Mouse (Mus musculus) spleen, adult 12 weeks (tissue): ENCODE measurements at regions not wholly inside any gene's neighbourhood (a gene's known extent, or its start where the extent isn't known, plus 50 kb on each side); places are given as distances from the start of the nearest gene placed in this dataset.

ENCODE experiments used
- DNase-seq: peaks from one replicate; pipeline ENCODE4 v3.0.0; 2022; ENCODE audit warnings: low spot score

- DNase-seq, result no peak
Measured at GRCm38 (mm10) chr10:68378212-68378611, 99.7 kb upstream of the Arid5b start.

DNA sequence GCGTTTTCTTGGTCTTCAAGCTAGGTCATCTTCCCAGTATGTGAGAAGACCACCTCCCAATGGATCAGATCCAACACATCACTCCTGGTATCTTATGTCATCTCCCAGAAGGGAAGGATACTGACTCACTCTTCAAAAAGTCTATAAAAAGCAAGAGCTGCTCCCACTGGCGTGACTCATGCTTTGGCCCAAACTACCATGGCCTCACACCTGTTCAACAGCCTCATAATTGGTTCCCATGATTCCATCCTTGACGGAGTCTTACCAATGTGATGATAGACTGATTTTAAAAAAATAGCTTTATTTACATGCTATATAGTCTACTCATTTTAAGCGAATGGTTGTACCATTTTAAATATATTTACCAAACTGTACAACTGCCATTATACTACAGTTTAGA lies 98.9 kb upstream of the Arid5b start:
- DNase-seq, result no peak

DNA sequence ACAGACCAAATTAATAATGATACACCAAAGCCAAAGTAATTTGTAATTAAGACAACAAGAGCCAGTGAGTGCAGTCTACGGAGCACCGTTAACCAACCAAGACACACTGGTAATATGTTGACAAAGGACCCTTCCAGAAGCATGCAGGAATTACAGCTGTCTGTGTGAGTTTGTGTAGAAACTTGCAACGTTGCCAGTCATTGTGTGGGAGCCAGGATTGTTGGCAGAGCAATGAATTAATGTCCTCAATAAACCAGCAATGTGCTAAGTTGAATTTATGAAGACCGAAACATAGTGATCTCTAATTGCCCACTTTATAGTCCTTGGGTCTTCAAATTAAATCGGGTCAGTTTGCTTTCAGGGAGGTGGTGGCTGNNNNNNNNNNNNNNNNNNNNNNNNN lies 95.3 kb upstream of the Arid5b start:
- no peak for DNase-seq

GRCm38 (mm10) chr10:68371785-68372184 lies 93.2 kb upstream of the Arid5b start:
- DNase-seq, result no peak

- peak; percentile 2 for DNase-seq
Measured at GRCm38 (mm10) chr10:68370986-68371385, 92.4 kb upstream of the Arid5b start.

GRCm38 (mm10) chr10:68366796-68367195 lies 88.3 kb upstream of the Arid5b start:
- DNase-seq, result no peak

- no peak for DNase-seq
Measured at GRCm38 (mm10) chr10:68360765-68361483, 82.4 kb upstream of the Arid5b start.

- DNase-seq, result no peak
Measured at GRCm38 (mm10) chr10:68359135-68359534, 80.6 kb upstream of the Arid5b start.

DNA sequence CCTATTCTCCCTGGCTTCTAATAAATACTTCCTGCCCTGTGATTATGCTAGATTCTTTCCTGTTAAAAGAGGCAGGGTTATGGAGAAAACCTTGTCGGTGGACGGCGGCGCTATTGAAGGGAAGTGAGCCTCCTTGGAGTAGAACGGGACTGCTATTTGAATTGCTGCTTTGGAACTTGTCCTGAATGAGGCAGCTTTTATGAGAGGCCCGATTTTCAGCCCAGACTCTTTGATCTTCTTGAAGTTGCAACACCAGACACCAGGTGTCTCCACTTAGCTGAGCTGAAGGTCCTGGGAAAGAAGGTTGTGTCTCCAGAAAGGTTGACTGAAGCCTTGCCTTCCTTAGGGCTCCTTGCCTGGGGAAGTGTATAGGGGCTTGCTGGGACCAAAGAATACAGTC lies 78.4 kb upstream of the Arid5b start:
- DNase-seq, result no peak

DNA sequence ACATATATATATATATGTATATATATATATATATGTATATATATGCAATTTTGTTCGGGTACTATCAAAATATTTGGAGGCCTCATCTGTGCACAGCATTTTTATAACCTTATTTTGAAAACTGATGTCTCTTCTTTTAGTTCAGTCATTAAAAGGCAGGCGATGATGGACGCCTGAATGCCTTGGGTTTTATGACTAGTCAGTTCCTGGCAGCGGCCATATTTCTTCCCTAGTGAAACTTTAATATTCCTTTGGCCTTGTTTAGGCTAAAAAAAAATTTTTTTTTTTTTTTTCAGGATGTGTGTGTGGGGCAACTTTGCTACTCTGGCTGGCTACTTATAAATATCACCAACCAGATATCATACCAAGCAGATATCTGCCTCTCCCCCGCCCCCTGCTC lies 78.0 kb upstream of the Arid5b start:
- no peak for DNase-seq

DNA sequence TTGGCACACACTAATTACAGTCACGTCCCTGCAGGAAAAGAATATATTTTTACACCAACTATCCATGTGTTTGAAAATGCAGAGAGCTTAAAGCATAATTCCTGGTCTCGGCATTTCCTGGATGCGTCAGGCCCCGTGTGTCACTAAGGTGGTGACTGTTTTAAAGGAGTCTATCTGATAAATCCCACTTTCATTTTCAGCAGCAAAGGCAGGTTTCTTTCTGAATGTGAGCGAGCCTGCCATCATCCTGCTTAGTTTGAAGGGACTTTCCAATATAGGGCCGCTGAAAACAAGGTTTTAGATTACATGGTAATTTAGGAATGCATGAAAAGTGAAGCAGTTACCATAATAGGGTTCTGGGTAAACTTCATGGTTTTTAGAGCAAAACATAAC lies 77.5 kb upstream of the Arid5b start:
- no peak for DNase-seq

GRCm38 (mm10) chr10:68355471-68356092 lies 77.0 kb upstream of the Arid5b start:
- DNase-seq, result no peak

GRCm38 (mm10) chr10:68354335-68355231 lies 76.0 kb upstream of the Arid5b start:
- DNase-seq, result no peak

DNA sequence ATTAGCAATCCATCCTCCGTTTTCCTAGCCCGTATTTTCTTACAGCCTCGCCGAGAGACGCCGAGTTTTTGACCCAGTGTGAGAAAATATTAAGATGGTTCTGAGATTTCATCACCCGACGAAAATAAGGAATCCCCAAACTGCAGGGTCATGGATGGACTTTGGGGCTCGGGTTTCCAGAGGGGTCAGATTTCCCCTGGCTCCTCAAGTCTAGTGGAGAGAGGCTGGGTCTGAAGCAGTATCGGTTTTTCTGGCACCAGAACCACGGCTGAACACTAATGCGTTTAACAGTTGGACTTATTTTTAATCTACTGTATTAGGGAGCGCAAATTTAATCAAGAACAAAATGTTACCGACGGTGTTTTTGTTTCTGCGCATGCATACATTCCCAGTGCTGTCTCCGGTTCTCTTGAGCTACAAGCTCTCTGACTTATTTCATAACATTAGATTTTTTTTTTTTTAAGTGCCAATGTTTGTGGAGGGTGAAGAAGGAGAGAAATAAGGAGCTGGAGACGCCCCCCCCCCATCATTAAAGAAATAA lies 75.2 kb upstream of the Arid5b start:
- no peak for DNase-seq

GRCm38 (mm10) chr10:68351841-68352555 lies 73.5 kb upstream of the Arid5b start:
- no peak for DNase-seq

DNA sequence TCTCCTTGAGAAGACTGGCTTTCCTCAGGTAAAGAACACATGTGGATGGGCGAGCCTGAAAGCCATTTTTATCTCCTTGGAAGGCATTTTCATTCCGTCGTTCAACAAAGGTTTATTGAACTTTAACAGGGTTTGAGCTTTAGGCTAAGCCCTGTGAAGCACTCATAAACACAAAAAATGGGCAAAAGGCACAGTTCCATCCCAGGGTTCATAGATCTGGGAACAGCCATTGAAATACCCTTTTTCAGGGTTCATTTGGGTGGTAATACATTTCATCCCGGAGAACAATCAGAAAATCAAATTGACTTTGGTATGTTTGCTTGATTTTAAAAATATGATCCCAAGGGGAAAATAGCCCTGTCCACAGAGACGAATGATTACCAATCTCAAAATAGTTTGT lies 72.9 kb upstream of the Arid5b start:
- DNase-seq, result no peak

GRCm38 (mm10) chr10:68350798-68351197 lies 72.3 kb upstream of the Arid5b start:
- DNase-seq, result no peak

DNA sequence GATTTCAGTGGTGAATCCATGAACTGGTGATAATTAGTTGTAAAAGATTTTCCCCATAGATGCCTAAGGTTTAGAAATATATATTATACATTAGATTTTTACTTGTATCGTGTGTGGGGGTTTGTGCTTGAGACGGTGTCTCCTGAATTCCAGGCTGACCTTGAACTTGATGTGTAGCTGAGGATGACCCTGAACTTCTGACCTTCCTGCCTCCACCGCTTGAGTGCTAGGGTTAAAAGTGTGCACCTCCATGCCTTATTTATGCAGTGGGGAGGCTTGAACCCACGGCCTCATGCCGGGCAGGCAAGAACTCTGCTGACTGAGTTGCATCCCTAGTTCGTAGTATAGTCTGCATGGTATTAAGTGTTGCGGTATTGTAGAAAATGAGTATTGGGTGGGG lies 69.3 kb upstream of the Arid5b start:
- no peak for DNase-seq

DNA sequence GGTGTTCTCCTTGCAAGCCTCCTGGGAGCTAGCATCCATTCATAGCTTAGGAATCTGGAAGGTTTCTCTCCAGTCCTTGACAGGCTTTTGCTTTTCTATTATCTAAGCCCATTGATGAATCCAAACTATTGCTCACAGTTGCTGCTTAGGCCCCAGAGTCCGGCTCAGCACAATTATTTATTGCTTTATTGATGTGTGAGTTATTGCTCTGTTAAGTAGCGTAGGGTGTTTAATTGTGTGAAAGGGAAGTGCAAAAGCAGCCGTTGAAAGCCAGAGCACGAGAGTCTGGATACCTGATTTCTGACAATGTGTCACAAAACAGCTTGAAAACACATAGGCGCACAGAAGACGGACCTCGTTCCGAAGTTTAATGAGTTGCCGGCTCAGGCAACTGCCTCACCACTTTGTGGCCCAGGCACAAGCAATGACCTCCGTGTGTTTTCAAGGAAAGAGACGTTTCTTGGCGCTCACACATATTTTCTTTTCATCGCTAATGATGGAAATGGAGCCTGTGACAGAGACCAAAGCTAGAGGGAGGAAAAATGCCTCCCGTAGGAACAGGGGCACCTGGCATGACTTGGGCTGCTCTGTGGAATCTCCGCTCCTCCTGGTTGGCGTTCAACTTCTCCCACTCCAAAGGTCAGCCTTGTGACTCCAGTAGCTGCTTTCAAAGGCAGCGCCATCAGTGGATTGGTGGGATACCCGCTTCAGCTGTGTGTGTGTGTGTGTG lies 66.6 kb upstream of the Arid5b start:
- DNase-seq, result no peak

DNA sequence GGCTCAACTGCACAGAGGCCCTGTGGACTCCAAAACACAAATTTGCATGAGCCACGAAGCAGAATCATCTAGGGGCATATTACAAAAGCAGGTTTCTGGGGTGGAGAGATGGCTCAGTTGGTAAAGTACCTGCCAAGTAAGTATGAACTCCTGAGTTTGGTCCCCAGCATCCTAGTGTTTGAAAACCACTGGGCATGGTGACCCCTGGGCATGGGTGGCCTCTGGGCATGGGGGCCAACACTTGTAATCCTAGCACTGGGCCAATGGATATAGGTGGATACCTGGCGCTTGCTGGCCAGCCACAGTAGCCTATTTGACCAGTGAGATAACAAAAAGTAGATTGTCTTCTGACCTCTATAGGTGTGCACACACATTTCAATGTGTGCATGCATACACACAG lies 65.7 kb upstream of the Arid5b start:
- no peak for DNase-seq

- DNase-seq, result no peak
Measured at GRCm38 (mm10) chr10:68334054-68334453, 55.5 kb upstream of the Arid5b start.
